Mouse (Mus musculus) liver, adult 2 months (tissue): Measurements from ENCODE around the gene Lst1.

Source experiments
- CTCF ChIP-seq: fragments of 200-500 bp; IDR thresholded peaks from 2 replicates; pipeline ENCODE4 v1.5.1; 2011; ENCODE audit warnings: low read depth, low read length, control low read depth
- POLR2A ChIP-seq: fragments of 200-500 bp; IDR thresholded peaks from 2 replicates; pipeline ENCODE4 v1.6.1; 2011; ENCODE audit warnings: low read length, control low read depth; ENCODE audit not compliant: insufficient read depth; ENCODE audit errors: extremely low read depth

GRCm38 (mm10) chr17:35190096-35190495 is 1.9 kb upstream of the Lst1 start:
- TF ChIP-seq CTCF = no peak
- no peak for TF ChIP-seq POLR2A
